Mouse (Mus musculus) thymus, postnatal 4 days (tissue): ENCODE data around the gene Rgs6.

Experiments used
- DNase-seq: peaks from one replicate; pipeline ENCODE4 v3.0.0; 2021

The Rgs6 gene

DNA sequence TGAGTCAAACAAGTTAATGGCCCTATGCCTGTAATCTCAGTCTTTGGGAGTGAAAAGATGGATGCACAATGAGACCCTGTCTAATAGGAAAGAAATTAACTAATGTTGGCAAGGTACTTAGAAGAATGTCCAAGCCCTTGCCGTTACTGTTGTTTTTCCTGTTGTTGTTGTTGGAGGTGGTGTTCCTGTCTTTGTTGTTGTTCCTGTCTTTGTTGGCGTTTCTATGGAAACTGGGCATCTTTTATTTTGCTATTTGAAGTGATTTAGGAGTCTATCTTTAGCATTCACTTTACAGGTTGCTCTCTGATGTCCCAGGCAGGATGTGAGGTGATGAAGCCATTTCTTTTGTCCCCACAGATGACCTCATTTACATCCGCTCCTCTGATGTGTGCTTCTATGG lies 180.6 kb downstream of the Rgs6 start:
- DNase-seq = no peak

DNA sequence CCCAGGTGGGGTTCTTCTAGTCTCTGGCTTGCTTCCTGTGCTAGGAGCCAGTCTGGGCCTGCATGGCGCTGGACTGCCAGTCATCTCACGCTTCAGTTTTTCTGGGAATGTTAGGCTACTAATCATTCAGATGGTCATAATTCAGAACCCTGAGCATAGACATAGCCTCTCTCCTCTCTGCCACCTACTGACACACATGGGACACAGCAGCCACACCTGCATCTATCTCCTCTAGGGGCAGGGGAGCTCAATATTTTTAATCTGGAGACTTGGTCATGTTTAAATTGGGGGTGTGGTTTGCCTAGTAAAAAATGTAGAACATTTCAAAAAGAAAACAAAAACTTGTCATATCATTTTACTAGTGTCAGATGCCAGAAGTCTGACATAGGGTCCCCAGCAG lies 184.1 kb downstream of the Rgs6 start:
- peak; percentile 5 for DNase-seq

DNA sequence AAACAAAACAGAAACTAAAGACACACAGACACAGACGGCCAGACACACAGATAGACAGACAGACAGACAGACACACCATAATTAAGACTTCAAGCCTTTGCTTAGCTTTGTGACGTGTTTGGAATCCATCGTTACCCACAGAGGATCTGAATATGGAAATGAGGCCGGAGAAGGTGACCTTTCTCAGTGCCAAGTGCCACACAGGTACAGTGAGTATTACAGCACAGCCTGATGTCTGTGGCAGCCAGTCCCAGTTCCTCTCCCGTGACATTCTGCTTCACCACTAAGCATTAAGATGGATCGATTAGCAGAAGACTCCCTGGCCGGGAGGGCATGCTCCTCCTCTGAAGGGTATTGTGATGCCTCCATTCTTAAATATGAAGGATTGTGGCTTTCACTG lies 186.5 kb downstream of the Rgs6 start:
- no peak for DNase-seq

DNA sequence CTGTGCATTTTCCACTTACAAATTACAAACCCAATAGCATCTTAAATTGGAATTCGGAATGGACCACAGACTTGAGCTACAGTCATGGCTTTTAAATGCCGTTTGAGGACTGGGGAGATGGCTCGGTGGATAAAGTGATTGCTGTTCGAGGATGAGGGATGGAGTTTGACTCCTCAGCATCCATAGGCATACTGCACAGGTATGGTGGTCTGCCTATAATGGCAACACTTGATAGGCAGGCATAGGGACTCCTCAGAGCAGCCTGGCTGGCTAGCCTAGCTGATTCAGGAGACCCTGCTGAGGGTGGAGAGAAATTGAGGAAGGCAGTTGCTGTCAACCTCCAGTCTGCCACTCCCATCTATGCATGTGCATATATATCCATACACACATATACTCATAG lies 188.6 kb downstream of the Rgs6 start:
- DNase-seq = no peak

DNA sequence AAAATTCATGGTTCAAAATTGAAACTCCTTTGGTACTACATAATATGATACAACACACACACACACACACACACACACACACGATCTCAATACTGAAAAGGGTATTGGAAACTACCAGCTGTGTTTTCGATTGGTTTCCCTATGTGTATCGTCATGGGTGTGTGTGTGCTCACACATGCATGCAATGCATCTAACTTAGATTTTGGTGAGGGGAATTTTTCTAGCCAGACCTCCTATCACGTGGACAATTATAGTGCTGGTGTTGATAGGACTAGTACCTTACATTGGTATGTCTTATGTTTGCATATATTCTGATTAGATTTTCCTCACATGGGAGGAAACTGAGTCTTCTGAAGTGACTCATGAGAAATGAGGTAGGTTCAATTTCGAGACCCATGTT lies 192.8 kb downstream of the Rgs6 start:
- DNase-seq = no peak

DNA sequence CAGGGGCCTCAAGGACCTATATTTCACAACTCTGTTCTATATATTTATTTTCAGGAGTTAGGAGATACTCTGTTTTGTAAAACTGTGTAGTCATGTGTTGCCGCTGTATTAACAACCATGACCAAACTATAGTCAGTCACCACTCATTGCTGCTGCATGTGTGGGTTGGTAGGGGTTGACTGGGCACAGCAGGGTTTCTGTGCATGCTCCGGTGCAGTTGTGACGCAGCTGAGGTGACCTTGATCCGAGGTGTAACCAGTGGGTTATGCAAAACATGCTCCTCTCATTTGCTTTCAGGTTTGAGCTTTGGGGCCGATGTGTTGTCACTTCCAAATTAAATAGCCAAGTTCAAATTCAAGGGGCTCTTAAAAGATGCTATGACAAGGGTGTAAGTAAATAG lies 193.3 kb downstream of the Rgs6 start:
- no peak for DNase-seq

DNA sequence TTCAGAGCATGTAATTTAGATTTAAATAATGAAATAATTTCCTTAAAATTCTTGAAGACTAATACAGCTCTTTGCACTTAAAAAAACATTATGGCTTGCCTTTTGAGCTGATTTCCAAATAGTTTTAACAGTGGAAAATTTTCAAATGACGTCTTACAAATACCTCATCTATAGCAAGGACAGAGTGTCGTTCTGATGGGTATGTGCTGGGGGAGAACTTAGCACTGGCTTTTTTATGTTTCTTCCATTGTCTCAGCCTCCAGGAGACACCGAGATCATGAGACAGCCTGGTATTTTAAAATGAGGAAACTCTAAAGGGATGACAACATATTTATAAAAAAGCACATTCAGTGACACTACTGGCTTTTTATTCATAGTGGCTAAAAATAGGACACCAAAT lies 204.0 kb downstream of the Rgs6 start:
- no peak for DNase-seq

DNA sequence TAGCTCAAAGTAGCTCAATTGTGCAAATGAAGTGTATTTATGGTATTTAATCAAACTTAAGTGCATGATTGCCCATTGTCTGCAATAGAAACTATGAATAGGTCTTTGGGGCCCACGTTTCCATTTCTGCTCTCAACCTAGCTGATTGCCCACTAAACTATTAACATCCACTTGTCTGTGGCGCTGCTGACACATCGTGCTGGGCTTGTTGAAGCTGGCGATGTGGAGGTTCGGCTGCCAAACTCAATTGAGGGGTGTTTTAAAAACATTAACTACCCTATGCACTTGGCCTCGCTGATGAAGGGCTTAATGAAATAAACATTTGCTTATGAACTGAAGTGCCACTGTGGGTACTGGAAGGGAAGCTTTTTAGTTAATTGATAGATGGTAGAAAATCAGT lies 211.8 kb downstream of the Rgs6 start:
- DNase-seq = no peak

DNA sequence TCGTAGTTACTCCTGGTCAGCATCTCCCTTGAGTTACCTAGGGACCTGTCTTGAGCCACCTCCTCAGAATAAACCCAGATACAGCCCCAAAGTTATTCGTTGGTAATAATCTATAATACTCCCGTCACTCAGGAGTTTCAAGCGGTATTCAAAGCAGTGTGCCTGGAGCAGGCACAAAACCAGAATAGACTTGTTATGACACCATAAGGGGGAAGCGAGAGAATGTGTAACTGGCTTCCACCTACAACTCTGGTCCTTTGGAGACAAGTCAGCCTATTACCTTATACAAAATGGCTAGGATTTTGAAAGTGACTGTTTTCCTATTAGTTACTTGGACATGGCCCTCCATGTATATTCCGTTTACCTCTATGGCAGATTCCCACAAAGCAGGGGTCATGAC lies 213.6 kb downstream of the Rgs6 start:
- DNase-seq = no peak

DNA sequence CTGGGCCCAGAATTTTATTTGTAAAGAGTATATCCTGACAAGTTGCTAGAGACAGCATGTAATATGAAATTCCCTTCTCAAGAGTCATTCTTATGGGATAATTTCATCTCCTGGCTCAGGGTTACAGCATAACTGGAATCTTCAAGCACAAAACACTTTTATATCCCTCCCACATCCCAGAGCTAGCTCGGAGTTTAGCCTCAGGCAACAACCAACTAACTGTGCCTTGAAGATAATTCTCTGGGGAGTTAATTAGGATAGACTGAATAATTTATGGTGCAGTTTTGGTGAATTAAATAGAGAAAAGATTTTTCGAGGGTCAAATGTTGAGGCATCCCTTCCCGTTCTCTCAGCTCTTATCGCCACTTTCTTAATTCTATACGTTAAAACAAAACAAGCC lies 214.6 kb downstream of the Rgs6 start:
- no peak for DNase-seq

DNA sequence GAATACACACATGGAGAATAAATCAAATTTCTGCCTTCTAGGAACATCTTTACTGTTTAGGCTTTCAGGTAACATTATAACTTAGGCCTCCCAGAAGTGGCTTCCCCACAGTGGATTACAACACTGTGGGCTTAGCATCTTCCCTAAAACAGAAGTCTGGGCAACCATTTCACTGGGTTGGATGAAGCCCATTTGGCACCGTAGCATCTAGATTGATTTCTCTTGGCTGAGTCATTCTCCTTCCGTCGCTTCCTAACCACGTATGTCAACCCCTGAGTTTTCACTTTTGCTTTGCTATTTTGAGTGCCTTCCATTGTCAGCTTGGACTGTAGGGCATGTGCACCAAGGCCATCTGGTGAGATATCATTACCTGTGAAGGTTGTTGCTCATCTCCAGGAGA lies 217.1 kb downstream of the Rgs6 start:
- DNase-seq = no peak

DNA sequence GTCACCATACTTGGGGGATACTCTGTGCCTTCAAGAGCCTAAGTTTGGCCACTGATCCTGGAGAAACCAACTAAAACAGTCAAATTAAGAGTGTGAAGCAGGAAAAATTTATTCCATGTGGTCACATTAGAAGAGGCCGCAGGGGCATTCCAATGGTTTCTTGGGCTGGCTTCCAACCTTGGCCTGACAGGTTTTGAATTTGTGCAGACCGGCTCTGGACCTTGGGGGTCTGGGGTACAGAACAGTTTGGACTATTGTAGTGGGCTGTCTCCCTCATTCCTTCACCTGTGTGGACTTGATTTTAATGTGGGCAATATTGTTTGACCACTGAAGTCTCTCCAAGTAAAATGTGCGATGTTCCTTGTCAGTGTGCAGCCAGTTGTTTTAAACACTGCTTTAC lies 222.5 kb downstream of the Rgs6 start:
- DNase-seq = no peak

DNA sequence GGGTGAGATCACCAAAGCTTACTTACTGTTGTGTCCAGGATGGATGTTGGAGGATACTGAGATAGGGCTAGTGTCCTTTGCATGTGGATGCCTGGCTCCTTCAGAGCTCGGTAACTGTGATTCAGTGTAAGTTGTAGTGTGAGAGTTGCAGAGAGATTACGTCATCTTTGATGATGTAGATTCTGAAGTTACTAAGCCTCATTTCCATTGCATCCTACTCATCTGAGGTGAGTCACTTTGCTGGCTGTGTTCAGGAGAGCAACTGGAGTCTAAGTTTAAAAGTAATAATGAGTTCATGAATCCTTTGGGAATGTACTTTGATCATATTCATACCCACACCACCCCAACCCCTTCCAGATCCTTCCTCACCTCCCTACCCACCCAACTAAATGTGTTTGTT lies 227.9 kb downstream of the Rgs6 start:
- no peak for DNase-seq

DNA sequence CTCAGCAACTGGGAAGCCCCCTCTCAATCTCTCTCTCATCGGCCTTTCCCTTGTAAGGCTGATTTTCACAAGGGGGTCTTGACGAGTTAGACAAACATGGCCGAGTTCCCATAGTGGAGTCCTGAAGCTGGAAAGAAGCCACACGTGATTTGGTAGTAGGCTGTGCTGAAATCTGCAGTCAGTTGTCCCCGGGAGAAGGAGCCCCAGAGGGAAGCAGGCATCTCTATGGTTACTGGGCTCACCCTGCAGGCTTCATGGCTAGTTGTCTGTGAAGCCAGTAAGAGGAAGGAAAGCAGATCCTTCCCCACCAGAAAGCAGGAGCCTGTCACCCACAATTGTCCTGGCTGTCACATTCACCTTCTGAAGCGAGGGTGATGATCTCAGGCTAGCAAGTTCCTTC lies 231.2 kb downstream of the Rgs6 start:
- no peak for DNase-seq

DNA sequence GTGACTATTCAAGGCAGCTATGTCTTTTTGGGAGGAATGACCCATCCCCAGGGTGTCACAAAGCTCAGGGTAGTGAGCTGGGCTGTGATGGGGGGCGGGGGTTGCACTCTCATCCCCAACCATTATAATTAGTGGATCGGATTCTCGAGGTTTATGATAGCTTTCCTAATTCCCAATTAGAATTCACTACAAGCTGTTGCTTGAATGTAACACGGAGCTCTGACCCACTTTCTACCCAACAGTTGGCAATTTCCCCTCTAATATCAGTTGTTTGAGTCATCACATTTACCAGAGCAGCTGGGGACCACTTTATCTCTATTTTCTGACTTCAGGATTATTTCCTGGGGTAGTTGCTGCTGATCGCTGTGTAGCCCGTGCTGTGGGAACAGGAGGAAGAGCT lies 231.9 kb downstream of the Rgs6 start:
- DNase-seq = no peak

DNA sequence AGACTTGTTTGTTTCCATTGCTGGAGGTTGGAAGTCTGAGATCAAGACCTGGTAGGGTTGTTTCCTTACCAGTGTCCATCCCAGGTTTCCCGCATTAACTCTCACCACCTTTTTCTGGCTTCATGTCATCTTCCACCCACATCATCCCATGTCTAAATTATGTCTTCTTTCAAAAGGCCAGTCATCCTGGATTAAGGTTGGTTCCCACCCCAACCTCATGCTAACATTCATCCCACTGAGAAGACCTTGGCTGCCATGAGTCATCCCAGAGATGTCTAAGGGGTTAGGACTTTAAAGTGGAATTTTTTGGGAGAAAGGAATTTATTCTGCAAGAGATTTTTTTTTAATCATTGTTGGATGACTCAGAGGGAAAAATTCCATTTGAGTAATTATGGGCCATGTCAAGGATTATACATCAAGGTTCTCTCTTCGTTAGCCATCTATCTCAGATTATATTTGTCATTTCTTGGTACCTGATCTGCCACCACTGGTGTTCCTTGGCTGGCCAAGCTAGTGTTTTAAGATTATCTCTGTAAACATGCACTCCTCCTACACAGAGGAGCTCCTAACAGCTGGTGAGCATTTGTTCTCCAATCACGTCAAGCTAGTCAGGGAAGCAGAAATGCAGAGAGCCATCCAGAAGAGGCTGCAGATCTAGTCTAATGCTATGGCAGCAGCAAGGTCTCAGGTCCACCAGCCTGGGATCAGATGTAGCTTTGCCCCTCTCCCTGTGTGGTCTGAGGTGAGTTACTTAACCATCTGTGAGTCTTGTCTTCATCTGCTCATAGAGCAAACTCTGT lies 234.9 kb downstream of the Rgs6 start:
- no peak for DNase-seq

DNA sequence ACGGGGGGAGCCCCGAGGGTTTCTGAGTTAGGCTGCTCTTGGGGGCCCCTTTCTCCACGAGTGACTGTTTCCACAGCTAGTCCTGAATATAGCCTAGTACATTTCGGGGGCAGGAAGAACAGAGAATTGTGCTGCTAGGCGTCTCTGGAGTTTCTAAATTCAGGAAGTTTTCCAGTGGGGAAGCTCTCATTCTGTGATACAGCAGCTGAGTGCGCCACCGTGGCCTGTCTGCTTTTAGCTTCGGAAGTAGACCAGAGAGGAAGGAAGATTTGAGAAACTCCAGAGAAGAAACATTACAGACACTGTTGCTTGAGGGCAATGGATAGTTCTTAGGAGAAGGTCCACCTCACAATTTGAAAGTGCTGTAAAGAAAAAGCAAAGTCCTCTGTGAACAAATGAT lies 242.2 kb downstream of the Rgs6 start:
- no peak for DNase-seq

DNA sequence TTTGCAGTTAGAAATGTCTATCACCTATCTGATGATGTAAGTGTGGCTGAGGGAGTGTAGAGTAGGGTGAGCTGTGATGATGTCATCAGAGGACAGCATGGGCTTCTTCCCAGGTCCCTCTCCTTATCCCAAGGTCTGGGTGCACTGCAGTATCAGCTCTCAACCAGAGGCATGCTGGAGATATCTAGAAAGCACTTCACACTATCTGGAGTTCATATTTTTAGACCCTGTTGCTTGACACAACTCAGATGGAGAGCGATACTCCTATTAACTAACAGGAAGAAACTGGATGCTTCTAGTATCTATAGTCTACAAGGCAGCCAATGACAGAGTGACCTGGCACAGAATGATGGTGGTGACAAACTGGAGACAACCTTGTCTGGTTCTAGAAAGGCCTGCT lies 250.5 kb downstream of the Rgs6 start:
- no peak for DNase-seq

DNA sequence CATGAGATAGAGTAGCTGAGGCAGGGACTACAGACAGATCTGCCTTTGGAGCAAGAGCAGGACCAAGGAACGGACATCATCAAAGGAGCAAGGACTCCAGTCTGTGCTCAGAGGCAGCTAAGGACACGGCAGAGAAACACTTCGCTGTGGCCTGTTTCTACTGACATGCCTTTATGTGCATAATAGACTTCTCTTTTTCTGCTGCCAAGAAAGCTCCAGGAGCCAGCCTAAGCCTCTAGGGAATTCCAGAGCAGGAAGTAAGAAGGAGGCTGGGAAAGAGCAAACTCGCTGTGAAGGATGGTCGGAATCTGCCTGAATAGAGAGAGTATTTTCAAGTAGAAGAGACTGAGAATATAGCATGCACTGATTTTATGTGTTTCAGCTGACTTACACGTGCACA lies 253.5 kb downstream of the Rgs6 start:
- no peak for DNase-seq

DNA sequence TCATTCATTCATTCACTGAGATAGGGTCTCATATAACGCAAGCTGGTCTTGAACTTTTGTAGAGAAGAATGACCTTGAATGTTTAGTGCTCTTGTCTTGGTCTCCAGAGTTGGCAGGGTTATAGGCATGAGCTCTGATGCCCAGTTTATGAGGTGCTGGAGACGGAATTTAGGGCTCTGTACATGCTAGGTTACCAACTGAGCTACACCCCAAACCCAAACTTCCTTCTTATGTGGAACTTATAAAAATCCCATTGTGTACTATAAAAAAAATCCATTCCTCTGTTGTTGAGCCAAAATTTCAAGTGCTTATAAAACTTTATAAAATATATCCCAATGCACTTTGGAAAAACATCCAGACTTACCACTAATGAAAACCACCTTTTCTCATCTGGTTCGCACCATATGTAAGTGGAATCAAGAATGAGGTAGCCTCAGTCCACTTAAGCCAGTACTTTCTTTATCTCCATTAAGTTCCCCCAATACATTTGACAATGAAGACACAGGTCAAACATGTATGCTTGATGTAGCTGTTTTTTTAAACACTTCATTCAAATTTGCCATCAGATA lies 260.3 kb downstream of the Rgs6 start:
- DNase-seq = no peak

DNA sequence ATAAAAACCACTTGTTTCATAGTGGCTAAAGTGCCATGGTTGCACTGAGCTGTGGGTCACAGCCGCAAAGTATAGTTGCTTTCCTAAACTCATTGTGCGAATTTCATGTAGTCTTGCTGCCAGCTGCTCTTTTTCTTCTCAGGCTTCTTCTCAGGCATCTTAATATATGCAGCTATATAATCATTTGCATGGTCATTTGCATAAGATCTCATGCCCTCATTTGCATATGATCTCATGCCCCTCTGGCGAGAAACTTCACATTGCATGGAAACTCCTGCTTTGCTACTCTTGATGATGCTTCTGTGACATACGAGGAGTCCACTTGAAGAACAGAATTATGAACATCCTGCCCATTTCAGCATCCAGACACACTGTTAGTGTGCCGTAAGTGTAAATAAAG lies 266.8 kb downstream of the Rgs6 start:
- DNase-seq = no peak

DNA sequence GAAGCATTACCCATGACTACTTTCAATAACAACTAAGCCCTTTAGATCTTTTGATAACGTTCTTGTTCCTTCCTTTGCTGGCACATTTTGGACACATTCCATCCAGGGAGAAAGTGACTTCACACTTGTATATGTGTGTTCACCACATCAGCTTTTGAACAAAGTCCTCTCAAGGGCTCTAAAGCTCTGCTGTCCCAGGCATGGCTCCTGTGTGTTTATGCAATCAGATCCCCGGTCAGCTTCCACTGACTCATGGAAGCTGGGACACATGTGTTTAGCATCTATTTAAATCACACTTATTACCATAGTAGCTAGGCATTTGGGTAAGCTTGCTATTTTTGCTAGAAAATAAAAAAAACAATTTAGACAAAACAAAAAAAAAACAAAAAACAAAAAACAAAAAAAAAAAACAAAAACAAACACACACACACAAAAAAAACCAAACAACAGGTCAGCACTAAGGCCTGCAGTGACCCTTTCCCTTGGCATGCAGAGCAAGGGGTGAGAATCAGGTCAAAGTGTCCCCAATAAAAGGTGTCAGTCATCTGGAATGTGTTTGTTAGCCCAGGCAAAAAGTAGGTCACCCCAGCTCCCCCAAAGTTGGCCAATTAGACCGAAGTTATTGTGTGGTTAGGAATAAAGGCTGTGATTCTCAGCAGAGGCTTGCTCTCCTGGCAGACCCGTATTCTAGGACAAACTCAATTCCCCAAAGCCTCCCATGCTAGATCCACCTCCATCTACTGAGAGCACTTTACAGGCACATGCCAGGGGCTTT lies 267.4 kb downstream of the Rgs6 start:
- no peak for DNase-seq

DNA sequence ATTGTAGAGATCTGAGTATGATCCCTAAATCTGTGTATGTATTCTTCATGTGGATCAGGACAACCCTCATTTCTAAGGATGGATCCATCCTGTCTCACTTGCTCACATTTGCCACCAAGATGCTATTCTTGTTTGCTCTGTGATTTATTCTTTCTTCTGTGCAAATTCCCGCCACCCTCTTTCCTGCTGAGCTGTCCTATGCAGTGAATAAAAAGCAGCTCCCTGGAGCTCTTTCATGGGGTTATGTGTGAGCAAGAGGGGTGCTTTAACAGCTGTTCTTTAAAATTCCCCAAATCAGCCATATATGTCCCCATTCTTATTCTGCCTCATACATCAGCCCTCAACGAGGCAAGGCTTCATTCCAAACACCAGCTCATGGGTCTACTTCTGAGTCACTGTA lies 277.6 kb downstream of the Rgs6 start:
- DNase-seq = no peak

DNA sequence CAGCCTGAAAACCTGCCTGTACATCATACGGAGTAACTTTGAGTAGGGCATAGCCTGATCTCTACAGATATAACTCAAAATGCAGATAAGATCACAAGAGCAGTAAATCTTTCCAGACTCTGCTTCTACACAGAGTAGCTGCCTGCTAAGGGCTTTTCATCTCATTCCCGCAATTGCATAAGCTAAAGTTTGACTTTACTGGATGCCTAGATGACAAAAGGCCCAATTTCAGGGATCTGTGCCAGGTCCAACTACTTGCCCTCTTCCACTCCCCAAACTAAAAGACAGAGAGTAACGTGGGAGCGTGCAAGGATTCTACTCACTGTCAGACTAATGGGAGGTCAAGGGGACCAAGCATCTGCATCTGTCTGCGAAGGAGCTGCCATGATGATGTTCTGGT lies 292.6 kb downstream of the Rgs6 start:
- DNase-seq = no peak
